Mouse (Mus musculus): ENCODE measurements around the gene Nr6a1.

The Nr6a1 gene

DNA sequence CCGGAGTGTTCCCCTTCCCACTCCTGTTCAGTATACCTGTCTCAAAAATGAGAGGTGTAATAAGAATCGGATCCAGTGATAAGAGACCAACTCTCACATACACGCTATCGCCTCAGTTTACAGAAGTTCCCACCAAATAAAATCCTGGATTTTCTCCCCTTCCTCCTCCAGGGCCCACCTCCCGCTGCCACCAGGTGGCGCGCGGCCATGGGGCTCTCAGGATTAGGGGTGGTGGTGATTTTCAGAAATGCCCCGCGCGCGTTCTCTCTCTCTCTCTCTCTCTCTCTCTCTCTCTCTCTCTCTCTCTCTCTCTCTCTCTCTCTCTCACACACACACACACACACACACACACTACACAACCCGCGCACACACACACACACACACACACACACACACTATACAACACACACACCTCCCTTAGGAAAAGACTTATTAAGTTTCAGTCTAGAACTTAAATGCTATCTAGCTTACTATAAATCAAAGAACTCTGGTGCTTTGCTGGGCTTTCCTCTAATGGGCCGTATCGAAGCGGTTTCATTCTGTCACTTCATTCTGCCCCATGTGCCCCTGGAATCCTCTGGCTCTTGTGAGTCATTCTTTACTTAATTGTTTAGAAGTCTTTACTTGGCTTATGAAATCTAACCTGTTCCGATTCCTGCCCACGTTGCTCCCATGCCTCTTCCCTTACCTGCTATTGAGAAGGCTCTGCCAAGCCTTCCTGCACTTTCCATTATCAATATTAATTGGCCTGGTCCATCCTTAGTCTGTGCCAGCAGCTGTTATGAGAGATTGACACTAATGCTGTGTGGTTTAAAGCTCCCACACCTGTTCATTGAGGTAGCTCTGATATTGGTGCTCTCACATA lies at the start of gene Nr6a1:
Gene Nr6a1 (minus strand): TSS at position 574 of the 865 bp plus-strand sequence.
- DNase-seq, result peak; percentile 78

DNA sequence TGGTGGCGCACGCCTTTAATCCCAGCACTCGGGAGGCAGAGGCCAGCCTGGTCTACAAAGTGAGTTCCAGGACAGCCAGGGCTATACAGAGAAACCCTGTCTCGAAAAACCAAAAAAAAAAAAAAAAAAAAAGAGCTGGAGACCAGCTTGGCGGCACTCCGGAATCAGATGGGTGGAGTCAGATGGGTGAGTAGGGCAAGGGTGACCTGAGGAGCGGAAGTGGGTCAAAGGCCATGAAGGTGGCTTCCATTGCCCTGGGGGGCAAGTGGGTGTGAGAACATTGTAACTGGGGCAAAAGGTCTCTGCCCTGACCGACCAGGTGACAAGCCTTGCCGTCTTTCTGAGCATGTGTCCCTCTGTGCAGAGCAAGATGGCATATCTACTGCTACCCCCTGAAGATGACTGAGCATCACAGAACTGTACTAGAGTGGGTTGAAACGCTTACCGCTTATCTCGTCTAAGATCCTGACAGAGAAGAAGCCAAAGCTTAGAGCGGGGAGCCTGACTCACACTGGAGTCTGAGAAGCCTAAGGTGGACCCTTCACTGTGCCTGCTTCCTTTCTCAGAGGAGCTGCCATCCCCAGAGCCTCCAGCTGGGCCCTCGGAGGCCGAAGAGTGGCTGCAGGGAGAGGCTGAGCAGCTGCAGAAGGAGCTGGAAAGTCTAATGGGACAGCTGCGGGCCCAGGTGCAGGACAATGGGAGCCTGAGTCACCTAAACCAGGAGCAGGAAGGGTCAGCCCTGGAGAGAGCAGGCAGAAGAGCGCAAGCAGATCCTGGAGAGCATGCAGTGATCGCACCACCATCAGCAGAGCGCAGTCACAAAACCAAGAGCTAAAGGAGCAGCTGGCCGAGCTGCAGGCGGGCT lies 48.7 kb upstream of the Nr6a1 start:
- DNase-seq, result no peak

DNA sequence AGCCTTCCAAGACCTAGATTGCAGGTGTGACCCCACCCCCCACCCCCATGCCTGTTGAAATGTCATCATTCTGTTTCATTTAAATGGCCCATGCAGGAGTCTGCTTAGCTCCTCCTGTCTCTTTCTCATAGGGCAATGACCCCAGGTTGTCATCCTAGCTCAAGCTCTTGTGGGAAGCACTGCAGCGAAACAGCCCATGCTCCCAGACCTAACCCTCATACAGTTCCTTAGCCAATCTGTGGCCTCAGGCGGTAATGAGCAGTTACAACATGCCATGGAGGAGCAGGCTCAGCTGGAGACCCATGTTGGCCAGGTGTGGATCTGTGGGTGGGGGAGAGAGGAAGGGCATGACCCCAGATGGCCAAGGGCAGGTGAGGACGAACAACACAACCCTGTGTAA lies 47.7 kb upstream of the Nr6a1 start:
- no peak for DNase-seq

DNA sequence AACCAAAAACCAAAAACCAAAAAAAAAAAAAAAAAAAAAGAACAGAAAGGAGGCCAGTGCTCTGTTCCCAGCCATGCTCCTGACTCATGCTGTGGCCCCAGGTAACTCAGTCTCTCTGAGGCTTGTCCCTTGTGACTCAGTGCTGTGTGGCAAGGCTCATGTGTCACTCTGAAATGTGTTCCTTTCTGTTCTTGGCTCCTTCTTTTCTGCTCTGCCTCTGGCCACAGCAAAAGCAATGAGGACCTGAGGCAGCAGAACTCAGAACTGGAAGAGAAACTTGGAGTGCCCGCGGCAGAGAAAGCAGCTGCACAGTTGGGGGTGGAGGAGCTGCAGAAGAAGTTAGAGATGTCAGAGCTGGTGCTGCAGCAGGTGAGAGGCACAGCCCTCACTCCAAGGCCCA lies 46.7 kb upstream of the Nr6a1 start:
- DNase-seq, result no peak

DNA sequence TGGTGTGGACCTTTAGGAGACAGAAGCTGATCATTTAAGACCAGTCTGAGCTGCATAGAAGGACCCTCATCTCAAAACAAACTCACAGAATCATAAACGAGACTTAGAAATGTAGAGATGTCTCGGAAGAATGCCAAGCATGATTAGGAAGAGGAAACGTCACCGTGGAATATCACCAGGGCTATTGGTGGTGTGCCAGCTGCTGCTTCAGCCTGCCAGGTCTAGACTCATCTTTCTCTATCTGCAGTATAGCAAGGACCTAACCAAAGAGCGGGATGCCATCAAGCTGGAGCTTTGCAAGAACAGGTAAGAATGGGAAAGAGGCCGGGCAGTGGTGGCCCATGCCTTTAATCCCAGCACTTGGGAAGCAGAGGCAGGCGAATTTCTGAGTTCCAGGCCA lies 46.2 kb upstream of the Nr6a1 start:
- DNase-seq, result peak; percentile 40

GRCm38 (mm10) chr2:38973223-38973622 lies 45.7 kb upstream of the Nr6a1 start:
- no peak for DNase-seq

DNA sequence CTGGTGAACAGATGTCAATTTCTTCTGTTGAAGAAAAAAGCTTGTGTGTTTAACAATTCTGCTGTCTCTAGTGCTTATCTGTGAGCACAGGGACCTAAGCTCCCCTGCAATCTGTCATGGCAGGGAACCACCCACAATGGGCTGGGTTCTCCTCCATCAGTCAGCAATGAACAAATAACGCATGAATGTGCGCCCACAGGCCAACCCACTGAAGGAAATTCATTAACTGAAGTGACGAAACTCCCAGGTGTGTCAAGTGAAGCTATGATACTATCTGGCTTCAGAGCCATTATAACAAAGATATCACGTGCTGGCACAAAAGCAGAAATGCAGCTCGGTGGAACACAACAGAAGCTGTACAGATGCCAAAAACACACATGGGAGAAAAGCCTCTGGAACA lies 42.6 kb upstream of the Nr6a1 start:
- no peak for DNase-seq

GRCm38 (mm10) chr2:38969650-38970049 lies 42.2 kb upstream of the Nr6a1 start:
- no peak for DNase-seq

GRCm38 (mm10) chr2:38964198-38964597 lies 36.7 kb upstream of the Nr6a1 start:
- DNase-seq, result no peak

- no peak for DNase-seq
Observed at GRCm38 (mm10) chr2:38957671-38958223, 30.3 kb upstream of the Nr6a1 start.

DNA sequence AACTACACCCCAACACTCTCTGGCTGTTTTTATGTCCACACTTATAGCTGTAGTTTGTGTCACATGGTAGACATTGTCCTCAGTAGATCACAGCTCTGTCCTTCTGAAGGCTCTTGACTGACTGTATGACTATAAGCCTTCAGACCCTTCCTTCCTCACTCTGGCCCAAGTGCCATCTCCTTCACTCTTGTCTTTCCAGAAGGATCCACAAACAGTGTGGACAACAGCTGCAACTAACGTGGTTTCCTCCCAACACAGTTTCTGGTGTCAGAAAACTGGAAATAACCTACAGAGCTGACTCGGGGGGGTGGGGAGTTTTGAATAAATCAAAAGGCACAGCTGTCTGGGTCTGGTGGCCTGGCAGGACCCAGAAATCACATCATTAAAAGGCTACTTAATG lies 28.6 kb upstream of the Nr6a1 start:
- no peak for DNase-seq

DNA sequence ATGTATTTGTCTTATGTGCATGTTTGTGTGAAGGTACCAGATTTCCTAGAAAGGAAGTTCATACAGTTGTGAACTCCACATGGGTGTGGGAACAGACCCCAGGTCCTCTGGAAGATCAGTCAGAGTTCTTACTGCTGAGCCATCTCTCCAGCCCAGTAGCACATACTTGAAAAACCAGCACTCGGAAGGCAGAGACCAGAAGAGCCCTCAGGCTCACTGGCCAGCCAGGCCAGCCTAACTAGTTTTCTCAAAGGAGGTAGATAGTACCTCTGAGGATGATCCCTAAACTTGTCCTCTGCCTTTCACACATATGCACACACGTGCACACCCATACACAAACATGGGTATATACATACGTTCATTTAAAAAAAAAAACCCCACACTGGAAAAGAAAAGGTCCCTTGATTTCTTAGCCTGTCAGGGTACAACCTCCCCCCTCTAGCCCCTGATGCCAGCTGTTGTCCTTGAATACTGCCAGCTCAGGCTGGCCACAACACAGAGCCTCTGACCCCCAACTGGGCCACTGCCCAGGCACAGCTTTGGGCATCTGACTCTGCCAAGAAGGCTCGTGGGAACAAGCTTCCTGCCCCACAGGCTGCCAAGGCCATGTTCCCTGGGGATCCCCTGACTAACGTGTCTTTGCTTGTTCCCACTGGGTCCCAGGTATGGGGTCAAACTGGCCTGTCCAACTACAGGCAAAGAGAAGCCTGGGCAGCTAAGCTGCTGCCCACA lies 25.8 kb upstream of the Nr6a1 start:
- DNase-seq, result peak; percentile 47

GRCm38 (mm10) chr2:38950281-38950719 lies 22.8 kb upstream of the Nr6a1 start:
- DNase-seq, result peak; percentile 82

- no peak for DNase-seq
Observed at GRCm38 (mm10) chr2:38947566-38947965, 20.1 kb upstream of the Nr6a1 start.

- no peak for DNase-seq
Observed at GRCm38 (mm10) chr2:38944460-38945161, 17.1 kb upstream of the Nr6a1 start.

DNA sequence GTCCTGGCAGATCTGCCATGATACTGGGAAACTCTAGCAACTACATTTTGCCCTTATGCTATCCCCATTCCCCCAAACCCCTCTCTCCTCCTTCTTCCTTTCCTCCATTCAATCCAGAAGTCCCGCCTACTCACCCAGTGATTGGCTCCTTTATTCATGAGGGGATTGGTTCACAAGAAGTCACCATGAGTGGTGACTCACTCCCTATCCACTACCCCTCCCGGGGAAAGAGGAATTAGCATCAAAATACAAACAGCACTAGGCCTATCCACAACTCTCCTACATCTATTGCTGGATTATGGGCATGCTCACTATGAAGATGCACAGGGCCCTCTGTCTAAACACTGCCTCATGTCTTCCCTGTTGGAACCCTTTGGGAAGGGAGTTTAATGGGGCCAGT lies 16.5 kb upstream of the Nr6a1 start:
- DNase-seq, result no peak

DNA sequence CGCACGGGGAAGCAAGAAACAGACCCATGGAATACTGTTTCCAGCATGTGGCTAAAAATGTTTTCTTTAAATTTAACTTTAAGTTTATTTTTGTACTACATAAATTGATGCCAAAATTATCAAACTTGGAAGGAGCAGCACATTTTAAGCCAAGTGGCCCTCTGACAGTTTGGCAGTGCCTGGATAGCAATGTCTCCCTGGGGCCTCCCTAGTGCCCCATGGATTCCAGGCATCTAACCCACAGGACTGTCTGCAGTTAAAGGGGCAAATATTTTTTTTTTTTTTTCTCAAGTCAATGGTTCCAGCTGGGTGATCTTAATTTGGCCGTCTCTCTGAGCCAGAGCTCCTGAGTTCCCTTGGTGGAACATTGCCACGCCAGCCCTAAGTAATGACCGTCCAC lies 15.7 kb upstream of the Nr6a1 start:
- DNase-seq, result no peak

DNA sequence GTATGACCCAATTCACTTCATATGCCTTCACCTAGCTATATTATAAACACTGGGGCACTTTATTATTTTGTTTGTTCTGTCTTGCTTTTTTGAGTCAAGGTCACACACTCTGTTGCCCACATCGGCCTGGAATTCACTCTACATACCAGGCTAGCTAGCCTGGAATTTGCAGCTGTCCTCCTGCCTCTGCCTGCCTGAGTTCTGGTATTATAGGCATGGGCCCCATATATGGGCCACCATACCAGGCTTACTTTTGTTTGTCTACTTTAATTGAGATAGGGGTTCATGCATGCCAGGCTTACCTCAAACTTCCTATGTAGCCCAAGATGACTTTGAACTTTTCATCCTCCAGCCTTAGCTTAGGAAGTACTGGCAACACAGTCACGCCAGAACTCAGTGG lies 14.4 kb upstream of the Nr6a1 start:
- no peak for DNase-seq

- no peak for DNase-seq
Observed at GRCm38 (mm10) chr2:38941426-38941825, 13.9 kb upstream of the Nr6a1 start.

DNA sequence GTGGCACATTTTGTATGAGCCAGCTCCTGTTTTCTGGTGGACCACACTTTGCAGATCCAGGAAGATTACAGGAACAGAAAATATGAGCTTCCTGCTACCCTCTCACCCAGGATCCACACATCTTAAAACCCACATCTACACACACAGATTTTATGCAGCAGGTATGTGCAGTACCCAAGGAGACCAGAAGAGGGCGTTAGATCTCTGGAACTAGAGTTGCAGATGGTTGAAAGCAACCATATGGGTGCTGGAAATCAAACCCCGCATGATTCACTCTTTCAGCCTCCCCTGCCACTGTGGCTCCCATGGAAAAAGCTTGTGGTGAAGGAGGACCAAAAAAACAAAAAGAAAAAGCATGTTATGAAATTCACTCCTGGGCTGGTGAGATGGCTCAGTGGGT lies 11.6 kb upstream of the Nr6a1 start:
- no peak for DNase-seq

DNA sequence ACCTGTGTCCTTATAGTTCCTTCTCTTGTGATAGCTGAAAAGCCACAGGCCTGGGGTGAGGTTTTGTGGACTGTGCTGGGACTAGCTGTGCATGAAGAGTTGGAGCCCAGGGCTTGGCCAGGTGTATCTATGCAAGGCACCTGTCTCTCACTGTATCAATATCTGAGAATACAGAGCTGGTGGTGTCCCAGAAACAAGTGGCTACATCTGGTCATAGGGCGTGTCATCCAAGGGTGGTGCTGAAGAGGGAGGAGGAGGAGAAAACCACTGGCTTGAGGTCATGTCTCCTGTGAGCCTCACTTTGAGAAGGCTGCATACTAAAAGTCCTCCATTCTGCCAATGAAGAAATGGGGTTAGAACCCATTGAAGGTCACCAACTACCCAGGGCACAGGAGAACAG lies 10.5 kb upstream of the Nr6a1 start:
- DNase-seq, result no peak

GRCm38 (mm10) chr2:38937396-38937795 lies 9.9 kb upstream of the Nr6a1 start:
- DNase-seq, result no peak

All from right cerebral cortex, postnatal 4 days (tissue).